Mouse (Mus musculus): Measurements from ENCODE around the gene Spdl1. TPM values are rescaled to one million over a fixed set of nuclear protein-coding genes. Genes with fewer than 3 reads are reported as not detected.

Spdl1 gene
- 11.5 TPM for polyA plus RNA-seq (2021)

DNA sequence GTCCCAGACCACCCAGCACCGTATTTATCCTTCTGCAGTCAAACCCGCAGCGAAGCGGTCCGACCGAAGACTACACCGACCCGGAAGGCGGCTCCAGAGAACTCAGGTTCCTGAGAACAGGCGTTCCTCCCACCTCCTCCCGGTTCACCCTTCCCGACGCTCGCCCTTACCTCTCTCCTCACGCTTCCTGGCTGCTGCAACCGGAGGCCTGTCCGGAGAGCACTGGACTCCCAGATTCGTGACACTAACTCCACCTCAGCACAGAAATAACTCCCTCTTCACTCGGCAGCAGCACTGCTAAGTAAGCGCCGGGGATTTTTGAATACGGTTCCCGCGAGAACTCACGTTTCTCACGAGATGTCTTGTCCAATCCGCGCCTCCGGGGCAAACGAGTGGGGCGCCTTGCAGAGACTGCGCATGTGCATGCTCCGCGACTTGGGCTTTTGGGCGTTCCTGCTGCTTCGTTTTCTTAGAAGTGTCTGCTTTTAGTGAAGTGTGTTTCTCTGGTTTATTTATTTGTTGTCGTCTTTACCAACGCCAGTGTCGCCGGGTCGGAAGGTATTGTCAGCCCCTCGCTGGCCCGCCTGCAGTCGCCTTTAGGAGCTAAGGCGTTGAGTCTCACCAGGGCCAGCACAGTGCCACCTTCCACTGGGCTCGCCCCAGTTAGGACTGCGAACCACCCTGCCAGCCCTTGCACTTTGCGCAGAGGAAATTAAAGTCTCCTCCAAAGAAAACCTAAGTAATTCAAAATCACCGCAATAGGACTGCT, at the start of gene Spdl1:
TSS of gene Spdl1 (minus strand) at position 324 of the 769 bp plus-strand sequence.
- no peak for TF ChIP-seq CTCF (IDR thresholded peaks at IDR 0.05)
- ATAC-seq (peak; percentile 93), DNase-seq (ENCODE audit: low read depth, low spot score) (peak; percentile 70)
- ChIA-PET CTCF (interaction anchor here (1.1 to 1.7 kb wide), 4 partner anchors 9 to 574 kb away, joined by 3 to 4 read pairs (median 3); no protein-coding TSS in a partner anchor), POLR2A (interaction anchor here (0.6 kb wide), 1 partner anchor 1276 kb away, joined by 3 read pairs; no protein-coding TSS in a partner anchor)
- peaks cover 13% of the 10 kb centered on the region for H3K27me3 ChIP-seq
- in situ Hi-C loops (cut with MboI; ENCODE audit: low pct_unique_long_range_greater_than_20kb) = loop anchor here (25.0 kb wide), 1 partner anchor 1179 kb away; no protein-coding TSS in a partner anchor

DNA sequence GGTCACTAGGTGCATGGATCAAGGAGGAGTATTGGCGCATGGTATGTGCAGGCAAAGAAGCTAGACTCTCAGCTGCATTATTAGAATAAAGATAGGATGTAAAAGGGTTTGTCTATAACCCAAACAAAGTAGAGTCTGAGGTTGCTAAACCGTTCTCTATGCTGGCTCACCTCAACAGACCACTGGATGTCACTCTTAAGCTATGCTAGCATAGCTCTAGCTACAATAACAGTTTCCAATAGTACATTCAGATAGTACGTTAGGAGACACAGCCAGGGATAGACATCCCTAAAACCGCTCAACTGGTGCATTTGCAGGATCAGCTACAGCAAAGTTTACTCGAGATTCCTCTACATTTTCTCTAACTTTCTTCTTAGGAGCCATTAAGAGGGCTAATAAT, 48.1 kb upstream of the Spdl1 start:
- peak; percentile 60 for TF ChIP-seq CTCF (IDR thresholded peaks at IDR 0.05)
- ChIA-PET POLR2A (no interaction called here), CTCF (interaction anchor here (0.9 to 1.1 kb wide), 2 partner anchors 32 to 526 kb away, joined by 3 to 5 read pairs; no protein-coding TSS in a partner anchor)
- ATAC-seq (no peak), DNase-seq (ENCODE audit: low read depth, low spot score) (no peak)
- in situ Hi-C loops (cut with MboI; ENCODE audit: low pct_unique_long_range_greater_than_20kb) = loop anchor here (10.0 kb wide), 1 partner anchor 533 kb away; no protein-coding TSS in a partner anchor
- peaks cover 7% of the 10 kb centered on the region for H3K27me3 ChIP-seq

DNA sequence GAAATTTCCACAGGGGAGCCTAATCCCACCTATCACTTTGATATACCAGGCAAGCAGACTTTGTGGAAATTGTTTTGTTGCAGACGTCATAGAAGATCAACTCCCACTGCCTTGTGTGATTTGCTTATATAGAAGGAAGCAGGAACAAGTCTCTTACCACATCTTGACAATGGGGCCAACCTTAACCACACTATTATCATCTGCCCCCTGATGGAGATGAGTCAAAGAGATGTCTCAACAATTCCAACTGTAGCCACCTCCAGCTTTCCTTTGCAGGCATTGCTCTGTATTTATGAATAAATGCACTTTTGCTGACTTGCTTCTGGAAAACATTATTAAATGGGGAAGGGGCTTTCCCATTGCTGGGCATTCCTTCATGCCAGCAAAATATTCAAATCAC, 46.2 kb upstream of the Spdl1 start:
- DNase-seq (ENCODE audit: low read depth, low spot score) (no peak), ATAC-seq (no peak)
- in situ Hi-C loops (cut with MboI; ENCODE audit: low pct_unique_long_range_greater_than_20kb) = loop anchor here (10.0 kb wide), 1 partner anchor 535 kb away; no protein-coding TSS in a partner anchor
- CTCF ChIA-PET = interaction anchor here (0.7 kb wide), 1 partner anchor 14 kb away, joined by 4 read pairs; no protein-coding TSS in a partner anchor
- peaks cover 7% of the 10 kb centered on the region for H3K27me3 ChIP-seq
- no peak for TF ChIP-seq CTCF (IDR thresholded peaks at IDR 0.05)
- POLR2A ChIA-PET = no interaction called here

DNA sequence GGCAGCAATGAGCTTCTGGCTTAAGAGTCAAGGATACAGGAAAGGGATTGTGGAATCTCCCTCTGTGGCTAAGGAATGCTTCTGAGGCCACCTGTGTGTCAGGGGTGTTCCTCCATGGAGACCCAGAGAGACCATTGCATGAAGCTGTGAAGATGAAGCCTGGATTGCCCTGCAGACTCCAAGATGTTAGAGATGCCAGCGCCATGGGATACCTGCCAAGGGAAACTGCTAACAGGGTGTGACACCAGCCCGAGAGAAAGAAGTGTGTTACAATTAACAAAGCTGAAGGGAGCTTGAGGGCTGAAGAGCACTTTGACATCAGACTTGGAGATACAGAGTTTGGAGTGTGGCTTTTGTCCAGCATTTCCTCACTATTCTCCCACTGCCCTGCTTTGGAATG, 40.4 kb upstream of the Spdl1 start:
- DNase-seq (ENCODE audit: low read depth, low spot score) (no peak), ATAC-seq (no peak)
- no peak for TF ChIP-seq CTCF (IDR thresholded peaks at IDR 0.05)
- ChIA-PET POLR2A (no interaction called here), CTCF (no interaction called here)
- in situ Hi-C loops (cut with MboI; ENCODE audit: low pct_unique_long_range_greater_than_20kb) = no loop called here
- H3K27me3 ChIP-seq = peaks cover 11% of the 10 kb centered on the region

DNA sequence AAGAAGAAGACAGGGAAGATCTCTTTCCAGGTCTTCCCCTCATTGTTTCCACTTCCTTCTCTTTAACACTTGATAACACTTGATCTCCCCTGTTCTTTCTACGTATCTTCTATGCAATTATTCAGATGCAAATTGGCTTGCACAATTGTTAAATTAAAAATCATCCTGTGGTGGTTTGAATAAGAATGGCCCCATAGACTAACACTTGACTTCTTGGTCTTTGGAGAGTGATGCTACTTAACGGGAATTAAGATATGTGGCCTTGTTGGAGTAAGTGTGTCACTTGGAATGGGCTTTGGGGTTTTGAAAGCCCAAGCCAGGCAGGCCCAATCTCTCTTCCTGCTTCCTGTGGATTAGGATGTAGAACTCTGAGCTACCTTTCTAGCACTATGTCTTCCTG, 39.0 kb upstream of the Spdl1 start:
- CTCF ChIA-PET = no interaction called here
- no peak for DNase-seq (ENCODE audit: low read depth, low spot score)
- no peak for ATAC-seq
- in situ Hi-C loops (cut with MboI; ENCODE audit: low pct_unique_long_range_greater_than_20kb) = no loop called here
- peaks cover 11% of the 10 kb centered on the region for H3K27me3 ChIP-seq
- no peak for TF ChIP-seq CTCF (IDR thresholded peaks at IDR 0.05)
- POLR2A ChIA-PET = no interaction called here

DNA sequence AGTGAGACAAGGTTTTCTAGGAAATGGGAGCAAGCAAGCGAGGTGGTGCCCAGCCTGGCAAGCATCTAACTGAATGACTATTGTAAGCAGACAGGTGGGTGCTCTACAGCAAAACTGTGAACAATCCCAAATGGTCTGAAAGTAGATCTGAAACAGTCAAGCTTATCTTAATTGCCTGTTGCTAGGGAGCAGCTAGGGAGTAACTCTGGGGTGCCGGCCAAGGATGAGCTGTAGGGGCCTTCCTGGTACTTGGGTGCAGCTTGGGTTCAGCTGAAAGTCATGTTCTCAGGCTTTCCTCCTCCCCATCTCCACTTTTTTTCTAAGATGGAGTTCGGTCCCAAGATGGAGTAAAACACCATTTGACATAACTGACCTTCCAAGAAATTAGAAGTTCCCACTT, 38.5 kb upstream of the Spdl1 start:
- CTCF ChIA-PET = no interaction called here
- DNase-seq (ENCODE audit: low read depth, low spot score) (no peak), ATAC-seq (no peak)
- no peak for TF ChIP-seq CTCF (IDR thresholded peaks at IDR 0.05)
- in situ Hi-C loops (cut with MboI; ENCODE audit: low pct_unique_long_range_greater_than_20kb) = no loop called here
- H3K27me3 ChIP-seq = peaks cover 11% of the 10 kb centered on the region
- POLR2A ChIA-PET = no interaction called here

DNA sequence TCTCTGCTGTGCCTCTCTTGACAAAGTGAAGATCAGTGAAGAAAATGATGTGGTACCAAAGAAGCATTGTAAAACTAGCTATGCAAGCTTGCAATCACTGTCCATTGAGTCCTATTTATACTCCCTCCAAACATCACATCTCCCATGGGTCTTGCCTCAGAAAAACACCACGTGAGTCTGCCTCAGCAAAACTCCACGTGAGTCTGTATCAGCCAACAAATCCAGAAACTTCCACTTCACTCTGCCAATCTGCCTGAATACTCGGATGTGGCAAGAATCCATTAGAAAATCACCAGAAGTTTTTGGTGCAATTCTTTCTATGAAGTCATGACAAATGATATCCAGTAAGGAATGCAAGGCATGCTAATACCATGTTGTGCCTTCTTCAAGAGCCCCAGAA, 38.0 kb upstream of the Spdl1 start:
- ChIA-PET CTCF (no interaction called here), POLR2A (no interaction called here)
- no peak for DNase-seq (ENCODE audit: low read depth, low spot score)
- peaks cover 11% of the 10 kb centered on the region for H3K27me3 ChIP-seq
- in situ Hi-C loops (cut with MboI; ENCODE audit: low pct_unique_long_range_greater_than_20kb) = no loop called here
- no peak for ATAC-seq
- no peak for TF ChIP-seq CTCF (IDR thresholded peaks at IDR 0.05)

DNA sequence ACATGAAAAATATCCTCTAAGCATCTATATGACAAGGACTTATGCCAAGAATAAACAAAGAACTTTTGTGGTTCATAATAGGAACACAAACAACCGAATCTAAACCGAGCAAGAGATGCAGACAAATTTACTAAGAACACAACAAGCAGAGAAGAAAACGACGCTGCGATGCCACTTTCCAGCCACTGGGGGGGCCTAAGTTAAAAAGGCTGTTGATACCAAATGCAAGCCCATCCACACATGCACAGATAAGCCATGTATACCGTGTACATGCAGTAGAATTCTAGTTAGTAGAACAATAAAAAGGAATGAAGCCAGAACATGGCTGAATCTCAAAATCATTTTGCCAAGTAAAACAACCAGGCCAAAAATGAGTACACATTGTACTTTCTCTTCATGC, 35.2 kb upstream of the Spdl1 start:
- no peak for ATAC-seq
- ChIA-PET POLR2A (interaction anchor here (0.7 kb wide), 1 partner anchor 542 kb away, joined by 3 read pairs; no protein-coding TSS in a partner anchor), CTCF (interaction anchor here (1.4 kb wide), 1 partner anchor 20 kb away, joined by 3 read pairs; no protein-coding TSS in a partner anchor)
- H3K27me3 ChIP-seq = peaks cover 11% of the 10 kb centered on the region
- DNase-seq (ENCODE audit: low read depth, low spot score) = no peak
- TF ChIP-seq CTCF (IDR thresholded peaks at IDR 0.05) = peak; percentile 48
- in situ Hi-C loops (cut with MboI; ENCODE audit: low pct_unique_long_range_greater_than_20kb) = no loop called here

DNA sequence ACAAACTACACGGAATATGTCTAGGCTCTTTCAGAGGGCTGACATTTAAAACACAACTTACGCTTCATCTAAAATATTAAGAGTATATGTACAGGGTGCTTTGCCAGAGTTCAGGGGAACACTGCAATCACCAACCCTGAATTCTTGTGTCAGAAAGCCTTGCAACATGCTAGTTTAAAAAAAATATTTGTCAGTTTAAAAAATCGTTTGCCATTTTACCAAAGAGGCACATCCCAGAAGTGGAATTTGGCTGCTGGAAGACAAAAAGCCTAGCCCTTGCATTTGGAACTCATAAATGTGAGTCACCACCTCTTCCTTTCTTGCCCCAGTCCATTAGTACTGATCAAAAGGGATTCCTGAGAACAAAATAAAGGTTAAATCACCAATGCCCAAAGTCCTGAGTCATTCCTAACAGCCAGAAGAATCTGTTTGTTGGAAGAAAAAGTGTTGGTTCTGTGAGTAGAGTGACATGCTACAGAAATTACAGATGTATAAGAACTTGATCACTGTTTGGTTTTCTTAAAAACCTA, 32.4 kb upstream of the Spdl1 start:
- DNase-seq (ENCODE audit: low read depth, low spot score) (no peak), ATAC-seq (no peak)
- H3K27me3 ChIP-seq = peaks cover 10% of the 10 kb centered on the region
- ChIA-PET CTCF (interaction anchor here (1.0 kb wide), 1 partner anchor 13 kb away, joined by 4 read pairs; no protein-coding TSS in a partner anchor), POLR2A (no interaction called here)
- no peak for TF ChIP-seq CTCF (IDR thresholded peaks at IDR 0.05)
- in situ Hi-C loops (cut with MboI; ENCODE audit: low pct_unique_long_range_greater_than_20kb) = no loop called here

DNA sequence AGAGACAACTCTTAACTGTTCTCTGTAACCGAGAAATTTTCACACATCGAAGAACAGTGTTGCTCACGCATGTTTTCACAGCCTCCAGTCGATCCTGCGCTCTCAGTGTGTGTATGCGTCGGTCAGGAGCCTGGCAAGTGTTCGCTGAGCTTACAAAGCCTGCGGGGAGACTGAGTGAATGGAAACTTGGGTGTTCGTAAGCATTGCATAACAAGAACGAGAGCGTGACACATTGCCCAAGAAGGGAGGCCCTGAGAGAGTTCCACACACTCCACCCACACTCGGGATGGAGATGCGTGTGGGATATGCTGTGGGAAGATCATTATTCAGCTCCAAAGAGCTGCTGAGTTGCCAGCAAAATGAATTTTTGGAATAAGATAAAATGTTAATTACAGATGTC, 31.7 kb upstream of the Spdl1 start:
- CTCF ChIA-PET = interaction anchor here (1.0 kb wide), 1 partner anchor 14 kb away, joined by 4 read pairs; no protein-coding TSS in a partner anchor
- TF ChIP-seq CTCF (IDR thresholded peaks at IDR 0.05) = no peak
- in situ Hi-C loops (cut with MboI; ENCODE audit: low pct_unique_long_range_greater_than_20kb) = no loop called here
- POLR2A ChIA-PET = no interaction called here
- no peak for ATAC-seq
- DNase-seq (ENCODE audit: low read depth, low spot score) = no peak
- peaks cover 11% of the 10 kb centered on the region for H3K27me3 ChIP-seq

DNA sequence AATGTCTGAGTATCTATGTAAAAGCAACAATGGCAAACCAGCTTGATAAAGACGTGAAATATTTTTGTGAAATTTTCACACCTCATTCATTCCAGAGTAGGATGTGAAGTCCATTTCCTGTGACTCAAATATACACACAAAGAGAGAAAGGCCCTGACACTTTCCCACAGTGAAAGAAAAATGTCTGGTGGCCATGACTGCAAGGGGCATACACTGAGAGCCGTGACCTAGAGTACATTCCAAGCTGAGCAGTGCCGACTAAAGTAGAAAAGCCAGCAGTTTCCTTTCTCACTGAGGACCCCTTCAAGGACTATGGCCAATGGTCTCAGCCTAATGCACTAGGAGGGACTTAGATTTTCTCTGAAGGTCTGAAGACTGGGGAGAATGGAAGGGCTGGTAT, 23.2 kb upstream of the Spdl1 start:
- ChIA-PET POLR2A (no interaction called here), CTCF (no interaction called here)
- no peak for DNase-seq (ENCODE audit: low read depth, low spot score)
- peaks cover 15% of the 10 kb centered on the region for H3K27me3 ChIP-seq
- in situ Hi-C loops (cut with MboI; ENCODE audit: low pct_unique_long_range_greater_than_20kb) = no loop called here
- no peak for TF ChIP-seq CTCF (IDR thresholded peaks at IDR 0.05)
- no peak for ATAC-seq

Data from Patski (cell line).